Comparison of ENCODE assay signal across 37 mouse cellular contexts in the genomic region with DNA sequence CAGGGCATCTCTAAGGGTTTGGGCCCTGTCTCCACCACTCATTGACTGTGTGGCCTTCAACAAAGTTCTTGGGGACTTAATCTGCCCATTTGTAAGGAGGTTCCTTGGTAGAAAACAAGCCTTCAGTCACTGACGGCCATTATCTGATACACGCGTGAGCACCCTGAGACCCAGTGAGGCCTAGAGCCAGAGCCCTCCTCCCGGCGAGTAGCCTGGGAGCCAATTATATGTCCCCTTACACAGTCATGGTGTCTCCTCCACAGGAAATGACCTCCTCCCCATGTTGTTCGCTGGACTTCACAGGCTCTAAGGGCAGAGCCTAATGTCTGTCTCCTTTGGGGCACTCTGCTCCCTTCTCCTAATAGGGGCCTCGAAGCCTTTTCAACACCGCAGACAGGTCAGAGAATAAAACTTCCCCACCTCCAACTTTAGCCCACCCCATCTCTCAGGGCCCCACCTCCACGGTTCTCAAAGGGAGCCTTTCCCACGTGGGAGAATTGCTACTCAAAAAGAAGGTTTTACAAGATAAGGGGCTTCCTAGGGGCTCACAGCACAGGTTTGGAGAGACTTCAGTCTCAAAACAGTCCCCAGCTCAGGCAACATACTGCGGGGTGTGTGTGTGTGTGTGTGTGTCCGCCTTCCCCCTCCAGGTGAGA. TPM values are rescaled to one million over a fixed set of nuclear protein-coding genes. Genes with fewer than 3 reads are reported as not detected.
DNase-seq lines count a peak whose midpoint lies in the region; ATAC-seq and TF ChIP-seq lines count a peak whose summit lies in the region.
"Had no signal": no experiment of that assay in that cellular context is flagged by ENCODE, and none has a peak within 500 bp of the region (broad histone marks: within the 10 kb centered on the region; RNA-seq: fewer than 3 reads in every experiment).

No protein-coding gene starts in this region.

- peaks cover 18% of the 10 kb centered on the region for H3K4me1 ChIP-seq in liver, adult 2 months (ENCODE audit: control insufficient read depth, insufficient read depth, low read length)
- peaks cover 28% of the 10 kb centered on the region for H3K4me1 ChIP-seq in liver, embryonic 12.5 days
- peaks cover 54% of the 10 kb centered on the region for H3K4me1 ChIP-seq in bone marrow macrophage, adult 2 months (ENCODE audit: control insufficient read depth, insufficient read depth, low read length)
- H3K4me1 ChIP-seq in small intestine, adult 2 months (ENCODE audit: control insufficient read depth, insufficient read depth, insufficient read length, low read length), result peaks cover 12% of the 10 kb centered on the region

- intact Hi-C loops in gastrocnemius, adult 2 months (cut with DNase I), result no loop called here

- H3K9ac ChIP-seq in liver, adult 2 months (ENCODE audit: low read depth, low read length), result no peak overlapping the region
- H3K9ac ChIP-seq in liver, embryonic 12.5 days, result no peak overlapping the region
- H3K9ac ChIP-seq: embryonic facial prominence, embryonic 15.5 days; forebrain, embryonic 13.5 days; kidney, embryonic 15.5 days; liver, postnatal 0 days had no signal

- WGBS in liver, adult 2 months, result 84% methylated on average over 12 of the region's 12 CpGs
- WGBS in liver, embryonic 12.5 days (ENCODE audit: insufficient replicate concordance), result 61% methylated on average over 12 of the region's 12 CpGs
- WGBS in small intestine, adult 2 months, result 86% methylated on average over 12 of the region's 12 CpGs

- TF ChIP-seq POLR2A in liver, adult 2 months (IDR thresholded peaks at IDR 0.05; ENCODE audit: extremely low read depth, insufficient read depth, low read length), result no peak
- TF ChIP-seq POLR2A in bone marrow macrophage, adult 2 months (IDR thresholded peaks at IDR 0.05; ENCODE audit: borderline replicate concordance, low read depth, low read length), result no peak
- TF ChIP-seq POLR2A in small intestine, adult 2 months (IDR thresholded peaks at IDR 0.05; ENCODE audit: low read depth, low read length), result no peak

- peaks cover 15% of the 10 kb centered on the region; the same call in 1 of the 2 replicates for H3K79me2 ChIP-seq in liver, adult 2 months (ENCODE audit: control insufficient read depth, insufficient read depth, low read length)

- no peak overlapping the region for H3K4me2 ChIP-seq in liver, embryonic 12.5 days
- H3K4me2 ChIP-seq: embryonic facial prominence, embryonic 15.5 days; forebrain, embryonic 13.5 days; heart, embryonic 13.5 days; kidney, embryonic 15.5 days; liver, embryonic 11.5 days had no signal

- H3K9me3 ChIP-seq in liver, embryonic 12.5 days (replicated peaks), result no peaks in the 10 kb centered on the region
- H3K9me3 ChIP-seq: embryonic facial prominence, embryonic 15.5 days; forebrain, embryonic 13.5 days; kidney, embryonic 15.5 days had no signal

- no peak for ATAC-seq in liver, embryonic 12.5 days
- ATAC-seq: forebrain, embryonic 13.5 days; hindbrain, embryonic 16.5 days; liver, postnatal 0 days had no signal

- no peak overlapping the region for H3K4me3 ChIP-seq in gastrocnemius, adult 2 months
- no peak overlapping the region for H3K4me3 ChIP-seq in liver, adult 2 months (ENCODE audit: insufficient read depth, low read depth, low read length)
- H3K4me3 ChIP-seq in liver, embryonic 12.5 days, result no peak overlapping the region
- no peak overlapping the region for H3K4me3 ChIP-seq in bone marrow macrophage, adult 2 months (ENCODE audit: insufficient read depth, low read length)
- H3K4me3 ChIP-seq in small intestine, adult 2 months (ENCODE audit: low read depth, low read length), result no peak overlapping the region
- H3K4me3 ChIP-seq: embryonic facial prominence, embryonic 10.5 days; embryonic facial prominence, embryonic 15.5 days; forebrain, embryonic 13.5 days; heart, embryonic 13.5 days; kidney, embryonic 15.5 days had no signal

- TF ChIP-seq CTCF in gastrocnemius, adult 2 months (IDR thresholded peaks at IDR 0.05), result no peak
- no peak for TF ChIP-seq CTCF in liver, adult 2 months (IDR thresholded peaks at IDR 0.05; ENCODE audit: low read depth, low read length)
- TF ChIP-seq CTCF in bone marrow macrophage, adult 2 months (IDR thresholded peaks at IDR 0.05; ENCODE audit: low read depth, low read length), result no peak
- no peak for TF ChIP-seq CTCF in small intestine, adult 2 months (IDR thresholded peaks at IDR 0.05; ENCODE audit: extremely low read depth, insufficient read length, insufficient replicate concordance, low read depth, low read length)

- H3K27ac ChIP-seq in gastrocnemius, adult 2 months, result peak overlapping the region; percentile 96
- H3K27ac ChIP-seq in liver, adult 2 months (replicated peaks; ENCODE audit: insufficient read depth, low read depth, low read length), result peak overlapping the region; percentile 7; the same call in 1 of the 2 replicates
- no peak overlapping the region for H3K27ac ChIP-seq in liver, embryonic 12.5 days
- H3K27ac ChIP-seq in bone marrow macrophage, adult 2 months (ENCODE audit: insufficient read depth, low read depth, low read length), result peak overlapping the region; percentile 67
- H3K27ac ChIP-seq in small intestine, adult 2 months (ENCODE audit: insufficient read depth, low read depth, low read length), result peak overlapping the region; percentile 2; the same call in 1 of the 2 replicates
- H3K27ac ChIP-seq: embryonic facial prominence, embryonic 10.5 days; embryonic facial prominence, embryonic 15.5 days; forebrain, embryonic 13.5 days; heart, embryonic 13.5 days; kidney, embryonic 15.5 days; stomach, postnatal 0 days had no signal

- H3K36me3 ChIP-seq in liver, adult 2 months (ENCODE audit: control insufficient read depth, insufficient read depth, low read length), result no peaks in the 10 kb centered on the region
- peaks cover 18% of the 10 kb centered on the region for H3K36me3 ChIP-seq in liver, embryonic 12.5 days
- H3K36me3 ChIP-seq in small intestine, adult 2 months (ENCODE audit: control insufficient read depth, insufficient read depth, low read length), result peaks cover 18% of the 10 kb centered on the region

- no peak for DNase-seq in gastrocnemius, adult 2 months
- no peak for DNase-seq in gastrocnemius, adult 18-20 months (ENCODE audit: low spot score)
- DNase-seq in liver, adult 2 months (ENCODE audit: extremely low read depth, low read depth, low spot score), result no peak
- no peak for DNase-seq in kidney, postnatal 4 days
- DNase-seq: adrenal gland, postnatal 14 days; B cell, adult 2 months; gastrocnemius, postnatal 36 days; heart, postnatal 10 days; kidney, adult 18-20 months; kidney, postnatal 25 days; layer of hippocampus, postnatal 36 days; liver, postnatal 0 days; lung, postnatal 10 days; midbrain, embryonic 14.5 days; retina, postnatal 1 day; right cerebral cortex, postnatal 14 days; spleen, adult 18-20 months; thymus, adult 18-20 months; thymus, postnatal 25 days had no signal

- H3K27me3 ChIP-seq in liver, adult 2 months (ENCODE audit: control insufficient read depth, insufficient read depth, low read length), result no peaks in the 10 kb centered on the region
- peaks cover 14% of the 10 kb centered on the region; the same call in 1 of the 2 replicates for H3K27me3 ChIP-seq in liver, embryonic 12.5 days (replicated peaks)
- H3K27me3 ChIP-seq in small intestine, adult 2 months (ENCODE audit: control insufficient read depth, insufficient read depth, low read length), result no peaks in the 10 kb centered on the region
- H3K27me3 ChIP-seq: embryonic facial prominence, embryonic 15.5 days; forebrain, embryonic 13.5 days; heart, embryonic 13.5 days; kidney, embryonic 15.5 days had no signal

RNA-seq across cellular contexts. Expression of a gene that starts 1.9 kb away (rescaled TPM):
- 10 to 100 TPM in 1 of 2 experiments, 1 to 10 TPM in 1; 9.8 to 14.7 TPM for total RNA-seq in gastrocnemius, adult 2 months (2021)
- 10 to 100 TPM; 11.9 to 13.4 TPM for total RNA-seq in gastrocnemius, adult 18-20 months (2021)
- 66.1 and 72.6 TPM in 2 replicates for total RNA-seq in liver, adult 2 months (2014; rRNA removed)
- polyA plus RNA-seq in liver, adult 2 months (2012; rRNA removed), result 109 and 114 TPM in 2 replicates
- polyA plus RNA-seq in liver, embryonic 12.5 days (2016; fragmentation: Nextera tagmentation; extraction: Ambion mirVana), result 86.5 and 86.9 TPM in 2 replicates
- polyA plus RNA-seq in bone marrow macrophage, adult 2 months (2012; ENCODE audit: insufficient read depth, insufficient read length, missing spikeins), result 276 and 314 TPM in 2 replicates
- 264 and 493 TPM in 2 replicates for polyA plus RNA-seq in small intestine, adult 2 months (2012; rRNA removed)

RNA-seq across cellular contexts. Expression of a gene that starts 2.7 kb away (rescaled TPM):
- total RNA-seq in gastrocnemius, adult 2 months (2021), result not detected
- total RNA-seq in gastrocnemius, adult 18-20 months (2021), result not detected
- total RNA-seq in liver, adult 2 months (2014; rRNA removed), result 0.37 TPM in 1 of 2 replicates, not detected in the other
- not detected in 2 replicates for polyA plus RNA-seq in liver, adult 2 months (2012; rRNA removed)
- 0.06 and 0.07 TPM in 2 replicates for polyA plus RNA-seq in liver, embryonic 12.5 days (2016; fragmentation: Nextera tagmentation; extraction: Ambion mirVana)
- not detected in 2 replicates for polyA plus RNA-seq in bone marrow macrophage, adult 2 months (2012; ENCODE audit: insufficient read depth, insufficient read length, missing spikeins)
- polyA plus RNA-seq in small intestine, adult 2 months (2012; rRNA removed), result 0.25 and 0.42 TPM in 2 replicates
- total RNA-seq: gastrocnemius, postnatal 36 days; heart, adult 8-10 months; heart, postnatal 10 days; monocyte, adult 5-6 weeks had no signal
- polyA plus RNA-seq: heart, embryonic 13.5 days; hindbrain, embryonic 11.5 days; intestine, embryonic 14.5 days; limb, embryonic 11.5 days; stomach, postnatal 0 days had no signal

RNA-seq across cellular contexts. Expression of a gene that starts 6.9 kb away (rescaled TPM):
- not detected for total RNA-seq in gastrocnemius, adult 2 months (2021)
- not detected for total RNA-seq in gastrocnemius, adult 18-20 months (2021)
- total RNA-seq in liver, adult 2 months (2014; rRNA removed), result not detected in 2 replicates
- 0.02 TPM in 2 replicates for polyA plus RNA-seq in liver, adult 2 months (2012; rRNA removed)
- not detected in 2 replicates for polyA plus RNA-seq in liver, embryonic 12.5 days (2016; fragmentation: Nextera tagmentation; extraction: Ambion mirVana)
- polyA plus RNA-seq in bone marrow macrophage, adult 2 months (2012; ENCODE audit: insufficient read depth, insufficient read length, missing spikeins), result not detected in 2 replicates
- 0.06 TPM in 1 of 2 replicates, not detected in the other for polyA plus RNA-seq in small intestine, adult 2 months (2012; rRNA removed)
- total RNA-seq: adrenal gland, postnatal 14 days; gastrocnemius, postnatal 36 days; heart, adult 8-10 months; heart, postnatal 10 days; left cerebral cortex, postnatal 10 days; monocyte, adult 5-6 weeks had no signal
- polyA plus RNA-seq: embryonic facial prominence, embryonic 10.5 days; embryonic facial prominence, embryonic 15.5 days; heart, embryonic 13.5 days; hindbrain, embryonic 11.5 days; hindbrain, embryonic 16.5 days; intestine, embryonic 14.5 days; kidney, embryonic 15.5 days; limb, embryonic 11.5 days; liver, embryonic 11.5 days; liver, postnatal 0 days; midbrain, embryonic 14.5 days; neural tube, embryonic 14.5 days; stomach, postnatal 0 days had no signal

RNA-seq across cellular contexts. Expression of a gene that starts 6.9 kb away (rescaled TPM):
- total RNA-seq in gastrocnemius, adult 2 months (2021), result under 1 TPM in 1 of 2 experiments, not detected in 1; 0.43 TPM
- not detected for total RNA-seq in gastrocnemius, adult 18-20 months (2021)
- 1.7 and 4.1 TPM in 2 replicates for total RNA-seq in liver, adult 2 months (2014; rRNA removed)
- polyA plus RNA-seq in liver, adult 2 months (2012; rRNA removed), result 6.9 and 8.2 TPM in 2 replicates
- 24.3 and 26.2 TPM in 2 replicates for polyA plus RNA-seq in liver, embryonic 12.5 days (2016; fragmentation: Nextera tagmentation; extraction: Ambion mirVana)
- 0.87 and 2.3 TPM in 2 replicates for polyA plus RNA-seq in bone marrow macrophage, adult 2 months (2012; ENCODE audit: insufficient read depth, insufficient read length, missing spikeins)
- polyA plus RNA-seq in small intestine, adult 2 months (2012; rRNA removed), result 95.3 and 169 TPM in 2 replicates
- polyA plus RNA-seq: embryonic facial prominence, embryonic 10.5 days had no signal

RNA-seq across cellular contexts. Expression of a gene that starts 16.7 kb away (rescaled TPM):
- 10 to 100 TPM; 24.8 to 27.8 TPM for total RNA-seq in gastrocnemius, adult 2 months (2021)
- 10 to 100 TPM; 24.8 to 25.9 TPM for total RNA-seq in gastrocnemius, adult 18-20 months (2021)
- 7.2 and 7.4 TPM in 2 replicates for total RNA-seq in liver, adult 2 months (2014; rRNA removed)
- polyA plus RNA-seq in liver, adult 2 months (2012; rRNA removed), result 28.3 and 31.6 TPM in 2 replicates
- 39.1 and 39.4 TPM in 2 replicates for polyA plus RNA-seq in liver, embryonic 12.5 days (2016; fragmentation: Nextera tagmentation; extraction: Ambion mirVana)
- 32.3 and 39.5 TPM in 2 replicates for polyA plus RNA-seq in bone marrow macrophage, adult 2 months (2012; ENCODE audit: insufficient read depth, insufficient read length, missing spikeins)
- 37.9 and 42.5 TPM in 2 replicates for polyA plus RNA-seq in small intestine, adult 2 months (2012; rRNA removed)
